ENCODE assay signal across 8 mouse cellular contexts in genomic region chr2:19371390-19372158, GRCm38 (mm10). TPM values are rescaled to one million over a fixed set of nuclear protein-coding genes. Genes with fewer than 3 reads are reported as not detected.
DNase-seq lines count a peak whose midpoint lies in the region; ATAC-seq and TF ChIP-seq lines count a peak whose summit lies in the region.

Gene Msrb2, plus strand, starts transcription at chr2:19371440.

- peak within 1 kb of the TSS; percentile 98 for H3K4me3 ChIP-seq in cortical plate, adult 2 months (ENCODE audit: insufficient read depth, low read length)
- H3K4me3 ChIP-seq in hindbrain, postnatal 0 days (ENCODE audit: low read length): peak within 1 kb of the TSS; percentile 73

- H3K36me3 ChIP-seq in hindbrain, postnatal 0 days (ENCODE audit: insufficient read depth, low read length): no peaks in the 10 kb centered on the region

- ATAC-seq in hindbrain, postnatal 0 days: peak; percentile 87

- under 1% methylated on average over 39 of the region's 39 CpGs for WGBS in hindbrain, postnatal 0 days

- no peaks in the 10 kb centered on the region for H3K27me3 ChIP-seq in hindbrain, postnatal 0 days (ENCODE audit: insufficient read depth, low read length)

- no peaks in the 10 kb centered on the region for H3K9me3 ChIP-seq in hindbrain, postnatal 0 days (ENCODE audit: low read length)

- H3K9ac ChIP-seq in hindbrain, postnatal 0 days (replicated peaks; ENCODE audit: low read length): peak within 1 kb of the TSS; percentile 75

- peak within 1 kb of the TSS; percentile 92 for H3K27ac ChIP-seq in cortical plate, adult 2 months (ENCODE audit: insufficient read depth, low read length)
- H3K27ac ChIP-seq in hindbrain, postnatal 0 days: 0 out of 2 replicates have a peak within 1 kb of the TSS, but pooled peaks have one; percentile 67

- peak; percentile 90 for DNase-seq in ZHBTc4 (ENCODE audit: low read depth, low spot score)
- DNase-seq in gastrocnemius, adult 8-10 months (ENCODE audit: low spot score in 2 of 2): peak; percentile 46 to 56
- peak; percentile 76 for DNase-seq in hindbrain, postnatal 0 days (ENCODE audit: low spot score)
- DNase-seq in left cerebral cortex, adult 18-20 months (ENCODE audit: low spot score in 2 of 2): peak; percentile 66 to 71
- DNase-seq in lung, postnatal 4 days: peak; percentile 76 to 81
- peak; percentile 82 for DNase-seq in retina, postnatal 1 day
- peak; percentile 59 to 86 for DNase-seq in urinary bladder, adult 18-20 months (ENCODE audit: low spot score in 2 of 2)

- H3K4me2 ChIP-seq in hindbrain, postnatal 0 days (ENCODE audit: low read depth, low read length): peak within 1 kb of the TSS; percentile 64

- TF ChIP-seq POLR2A in cortical plate, adult 2 months (IDR thresholded peaks at IDR 0.05; ENCODE audit: extremely low read depth, insufficient read depth, low read length): peak; percentile 30; the same call in 1 of the 2 replicates

- TF ChIP-seq CTCF in cortical plate, adult 2 months (IDR thresholded peaks at IDR 0.05; ENCODE audit: extremely low read depth, insufficient read depth, low read length): peak; percentile 24; the same call in 1 of the 2 replicates
- peak; percentile 72 for TF ChIP-seq CTCF in hindbrain, postnatal 0 days (IDR thresholded peaks at IDR 0.05; ENCODE audit: low read depth)

- no peaks in the 10 kb centered on the region; the same call in 1 of the 2 replicates for H3K4me1 ChIP-seq in cortical plate, adult 2 months (ENCODE audit: control insufficient read depth, insufficient read depth, low read length)
- no peaks in the 10 kb centered on the region for H3K4me1 ChIP-seq in hindbrain, postnatal 0 days (ENCODE audit: insufficient read depth, low read length)

RNA-seq across cellular contexts. Expression of gene Msrb2, which starts in this region (rescaled TPM):
- polyA plus RNA-seq in cortical plate, adult 2 months (2012; rRNA removed): 42.7 and 46.8 TPM in 2 replicates
- 10 to 100 TPM; 16.8 to 18.0 (median 17.5) TPM for total RNA-seq in gastrocnemius, adult 8-10 months (2022)
- 7.4 and 9.8 TPM in 2 replicates for total RNA-seq in hindbrain, postnatal 0 days (2014; rRNA removed)
- polyA plus RNA-seq in hindbrain, postnatal 0 days (2015; fragmentation: Nextera tagmentation; extraction: Ambion mirVana): 12.4 and 13.1 TPM in 2 replicates
- total RNA-seq in left cerebral cortex, adult 18-20 months (2021): 10 to 100 TPM; 24.5 to 26.8 TPM

Comparison
In these comparisons a context has a peak if more than half of its experiments do, and no peak if none do; other contexts are left out.
1. Peak in every context shown above with its lines: DNase-seq, ATAC-seq, H3K4me3 ChIP-seq and H3K27ac ChIP-seq.